Mouse (Mus musculus): ENCODE measurements around the gene 1700015F17Rik. TPM values are rescaled to one million over a fixed set of nuclear protein-coding genes. Genes with fewer than 3 reads are reported as not detected.

Gene 1700015F17Rik
- polyA plus RNA-seq, 1 experiment from 2014 or later = not detected

DNA sequence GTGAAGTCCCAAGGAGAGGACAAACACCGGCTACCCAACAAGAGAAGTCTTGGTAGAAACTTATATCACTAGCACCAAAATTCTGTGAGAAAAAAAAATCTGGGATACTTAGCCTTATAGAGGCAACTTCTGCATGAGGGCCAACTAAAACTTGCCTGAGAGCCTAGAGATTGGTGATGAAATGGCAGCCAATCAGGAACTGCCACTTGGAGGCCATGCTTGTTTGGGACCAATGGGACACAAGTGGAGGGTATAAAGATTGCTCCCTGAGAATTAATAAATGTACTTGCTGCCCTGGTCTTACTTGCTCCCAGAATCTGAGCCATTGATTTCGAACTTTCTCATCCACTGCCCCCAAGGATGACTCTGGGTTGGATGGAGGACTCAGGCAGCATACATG, 57.5 kb downstream of the 1700015F17Rik start:
- no peak overlapping the region for H3K27ac ChIP-seq
- H3K4me2 ChIP-seq (replicated peaks) = no peak overlapping the region
- H3K9ac ChIP-seq = no peak overlapping the region
- no peak overlapping the region for H3K4me3 ChIP-seq
- no peaks in the 10 kb centered on the region for H3K36me3 ChIP-seq
- WGBS = 87% methylated on average over 2 of the region's 2 CpGs
- no peaks in the 10 kb centered on the region for H3K27me3 ChIP-seq
- no peaks in the 10 kb centered on the region for H3K4me1 ChIP-seq
- H3K9me3 ChIP-seq = no peaks in the 10 kb centered on the region
- ATAC-seq (ENCODE audit: insufficient number of reproducible peaks, insufficient read depth, low FRiP score, low TSS enrichment) = no peak

DNA sequence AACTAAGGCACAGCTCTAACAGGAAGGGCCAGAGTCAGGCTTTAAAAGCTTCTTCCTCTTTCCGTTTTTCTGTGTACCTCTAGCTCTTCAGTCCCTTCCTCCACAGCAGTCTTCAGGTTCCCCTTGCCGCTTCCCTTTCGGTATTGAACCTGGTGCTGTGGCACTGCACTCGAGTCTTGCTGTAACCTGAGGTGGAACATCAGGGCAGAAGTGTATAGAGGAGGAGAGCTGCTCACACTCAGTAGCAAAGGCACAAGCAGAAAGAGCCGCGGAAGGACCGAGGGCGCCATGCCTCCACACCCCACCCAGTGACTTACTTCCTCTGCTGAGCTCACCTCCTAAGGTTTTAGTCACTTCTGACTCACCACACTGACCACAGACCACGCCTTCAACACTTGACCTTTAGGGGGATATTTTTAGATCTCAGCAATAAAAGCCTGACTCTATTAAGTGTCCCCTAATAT, 58.9 kb downstream of the 1700015F17Rik start, which contains the start of gene Cdk14:
TSS of gene Cdk14 (minus strand) at position 321 of the 464 bp plus-strand sequence.
- no peak for ATAC-seq (ENCODE audit: insufficient number of reproducible peaks, insufficient read depth, low FRiP score, low TSS enrichment)
- Histone ChIP-seq H3K27me3 (no peaks in the 10 kb centered on the region), H3K36me3 (no peaks in the 10 kb centered on the region), H3K4me1 (no peaks in the 10 kb centered on the region), H3K27ac (no peak within 1 kb of the TSS), H3K9me3 (no peaks in the 10 kb centered on the region), H3K4me2 (replicated peaks) (no peak within 1 kb of the TSS), H3K4me3 (no peak within 1 kb of the TSS), H3K9ac (no peak within 1 kb of the TSS)
- WGBS = 82% methylated on average over 9 of the region's 9 CpGs

DNA sequence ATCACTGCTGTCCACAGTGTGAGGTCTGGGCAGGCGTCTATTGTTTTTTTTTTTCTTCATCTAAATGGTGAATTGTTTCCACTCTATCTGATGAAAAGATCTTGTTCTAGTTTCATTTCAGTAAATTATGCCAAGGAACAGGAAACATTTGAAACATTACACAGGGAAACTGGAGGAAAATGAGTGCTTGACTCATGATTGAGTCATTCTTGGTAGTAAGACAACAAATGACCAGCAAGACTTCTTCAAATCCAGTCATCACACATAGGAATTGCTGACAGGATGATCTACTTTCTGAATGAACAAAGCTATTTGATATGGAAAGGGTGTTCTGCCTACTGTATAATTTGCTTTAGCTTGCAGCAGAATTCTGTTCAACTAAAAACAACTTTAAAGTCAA, 59.7 kb downstream of the 1700015F17Rik start:
- ATAC-seq (ENCODE audit: insufficient number of reproducible peaks, insufficient read depth, low FRiP score, low TSS enrichment) = no peak
- Histone ChIP-seq H3K4me3 (no peak overlapping the region), H3K27ac (no peak overlapping the region), H3K4me2 (replicated peaks) (no peak overlapping the region), H3K9ac (no peak overlapping the region), H3K9me3 (no peaks in the 10 kb centered on the region), H3K36me3 (no peaks in the 10 kb centered on the region), H3K27me3 (no peaks in the 10 kb centered on the region), H3K4me1 (no peaks in the 10 kb centered on the region)
- WGBS = 68% methylated on average over 1 of the region's 1 CpGs

DNA sequence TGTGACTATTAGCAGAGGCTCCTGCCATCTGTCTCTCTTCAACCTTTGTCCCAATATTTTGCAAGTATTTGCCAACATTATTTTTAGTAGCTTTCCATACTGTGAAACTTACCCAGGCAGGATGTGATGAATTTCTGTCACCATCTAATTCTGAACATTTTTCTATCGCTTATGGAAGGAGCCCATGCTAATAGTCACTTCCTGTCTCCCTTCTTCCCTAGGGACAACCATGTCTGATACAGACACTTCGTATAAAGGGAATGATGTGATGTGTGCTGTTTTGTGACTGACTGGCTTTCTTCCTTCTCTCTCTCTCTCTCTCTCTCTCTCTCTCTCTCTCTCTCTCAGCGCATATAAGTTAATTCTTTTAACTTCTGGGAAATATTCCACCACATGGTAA, 64.1 kb downstream of the 1700015F17Rik start:
- no peaks in the 10 kb centered on the region for H3K9me3 ChIP-seq
- no peak overlapping the region for H3K9ac ChIP-seq
- whole genome bisulfite sequencing = 75% methylated on average over 3 of the region's 3 CpGs
- no peaks in the 10 kb centered on the region for H3K4me1 ChIP-seq
- no peak overlapping the region for H3K27ac ChIP-seq
- H3K4me3 ChIP-seq = no peak overlapping the region
- no peak overlapping the region for H3K4me2 ChIP-seq (replicated peaks)
- no peak for ATAC-seq (ENCODE audit: insufficient number of reproducible peaks, insufficient read depth, low FRiP score, low TSS enrichment)
- H3K36me3 ChIP-seq = no peaks in the 10 kb centered on the region
- H3K27me3 ChIP-seq = no peaks in the 10 kb centered on the region

DNA sequence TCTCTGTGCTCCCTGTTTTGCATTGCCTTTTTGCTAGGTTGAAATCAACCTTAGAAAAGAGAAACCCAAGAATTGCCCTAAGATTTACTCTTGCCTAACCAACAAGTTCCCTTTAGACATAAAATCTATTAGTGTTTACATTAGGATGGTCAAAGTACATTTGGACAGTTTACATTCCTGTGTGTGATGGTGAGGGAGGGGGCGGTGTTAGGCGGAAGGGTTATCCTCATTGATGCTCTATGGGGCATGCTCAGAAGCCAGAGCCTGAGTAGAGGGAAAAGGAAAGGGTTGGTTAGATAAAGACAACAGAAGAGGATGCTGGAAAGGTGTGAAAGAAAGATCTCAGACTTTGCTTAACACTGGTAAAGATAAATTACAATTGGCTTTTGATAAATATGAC, 67.1 kb downstream of the 1700015F17Rik start:
- no peak for ATAC-seq (ENCODE audit: insufficient number of reproducible peaks, insufficient read depth, low FRiP score, low TSS enrichment)
- WGBS = 91% methylated on average over 2 of the region's 2 CpGs
- no peaks in the 10 kb centered on the region for H3K27me3 ChIP-seq

DNA sequence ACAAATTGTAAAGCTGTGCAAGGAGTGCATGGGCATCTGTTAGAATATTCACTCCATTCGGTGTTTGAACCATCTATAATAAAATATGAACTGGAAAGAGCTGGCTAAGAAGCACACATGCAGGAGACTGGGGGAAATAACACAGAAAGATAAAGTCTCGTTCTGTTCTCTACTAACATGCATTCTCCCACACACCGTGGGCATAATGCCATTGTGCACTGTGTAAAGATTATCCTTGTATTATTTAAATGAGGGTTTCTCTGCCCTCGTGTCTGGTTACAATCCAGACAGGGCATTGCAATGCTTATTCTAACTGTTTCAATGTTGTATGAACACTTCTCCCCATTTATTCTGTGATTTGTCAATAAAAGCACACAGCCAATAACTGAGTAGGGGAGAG, 77.0 kb downstream of the 1700015F17Rik start:
- Histone ChIP-seq H3K27ac (no peak overlapping the region), H3K27me3 (no peaks in the 10 kb centered on the region), H3K4me1 (no peaks in the 10 kb centered on the region), H3K4me3 (no peak overlapping the region), H3K36me3 (no peaks in the 10 kb centered on the region), H3K9ac (no peak overlapping the region), H3K9me3 (no peaks in the 10 kb centered on the region), H3K4me2 (replicated peaks) (no peak overlapping the region)
- 76% methylated on average over 4 of the region's 4 CpGs for WGBS
- no peak for ATAC-seq (ENCODE audit: insufficient number of reproducible peaks, insufficient read depth, low FRiP score, low TSS enrichment)

More for the DNA sequence above, 67.1 kb downstream of the 1700015F17Rik start:
- H3K4me2 ChIP-seq (replicated peaks) = no peak overlapping the region
- no peak overlapping the region for H3K9ac ChIP-seq
- H3K4me3 ChIP-seq = no peak overlapping the region
- no peaks in the 10 kb centered on the region for H3K4me1 ChIP-seq
- no peaks in the 10 kb centered on the region for H3K9me3 ChIP-seq
- no peak overlapping the region for H3K27ac ChIP-seq
- no peaks in the 10 kb centered on the region for H3K36me3 ChIP-seq

DNA sequence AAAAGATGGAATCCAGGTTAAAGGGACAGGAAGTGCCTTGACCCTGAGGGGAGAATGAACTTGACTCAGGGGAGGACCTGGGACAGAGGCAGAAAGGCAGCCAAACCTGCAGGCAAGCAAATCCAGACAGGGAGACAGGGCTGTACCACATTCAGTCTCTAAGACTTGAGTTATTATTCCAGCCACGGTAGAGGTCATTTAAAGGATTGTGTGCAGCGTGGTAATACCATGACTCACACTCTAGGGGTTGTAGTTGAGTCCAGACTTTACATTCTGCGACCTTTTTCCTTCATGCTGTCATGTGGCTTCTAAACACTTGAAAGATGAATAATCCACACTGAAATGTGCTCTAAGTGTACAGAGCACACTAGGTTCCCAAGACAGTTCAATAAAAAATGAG, 86.2 kb downstream of the 1700015F17Rik start:
- H3K27ac ChIP-seq = no peak overlapping the region
- no peak for ATAC-seq (ENCODE audit: insufficient number of reproducible peaks, insufficient read depth, low FRiP score, low TSS enrichment)
- no peaks in the 10 kb centered on the region for H3K27me3 ChIP-seq
- 52% methylated on average over 3 of the region's 3 CpGs for WGBS
- H3K4me2 ChIP-seq (replicated peaks) = no peak overlapping the region
- no peaks in the 10 kb centered on the region for H3K4me1 ChIP-seq
- no peak overlapping the region for H3K9ac ChIP-seq
- H3K4me3 ChIP-seq = no peak overlapping the region
- no peaks in the 10 kb centered on the region for H3K9me3 ChIP-seq
- no peaks in the 10 kb centered on the region for H3K36me3 ChIP-seq

Other genes with a start within 250 kb of the 1700015F17Rik start
- gene Cdk14, start 58.8 kb downstream of the 1700015F17Rik start, polyA plus RNA-seq (2016; fragmentation: Nextera tagmentation; extraction: Ambion mirVana) = 36.1 and 37.9 TPM in 2 replicates
- gene Cldn12, start 35.8 kb upstream of the 1700015F17Rik start, polyA plus RNA-seq (2016; fragmentation: Nextera tagmentation; extraction: Ambion mirVana) = 27.0 and 30.0 TPM in 2 replicates
- 31.9 and 33.2 TPM in 2 replicates for gene Gtpbp10, start 80.4 kb upstream of the 1700015F17Rik start, polyA plus RNA-seq (2016; fragmentation: Nextera tagmentation; extraction: Ambion mirVana)
- 4.1 and 5.6 TPM in 2 replicates for gene Gm8773, start 94.7 kb upstream of the 1700015F17Rik start, polyA plus RNA-seq (2016; fragmentation: Nextera tagmentation; extraction: Ambion mirVana)
- 3.0 and 3.7 TPM in 2 replicates for gene Cfap69, start 185.1 kb upstream of the 1700015F17Rik start, polyA plus RNA-seq (2016; fragmentation: Nextera tagmentation; extraction: Ambion mirVana)
- gene Steap2, start 215.4 kb upstream of the 1700015F17Rik start, polyA plus RNA-seq (2016; fragmentation: Nextera tagmentation; extraction: Ambion mirVana) = 7.3 and 7.7 TPM in 2 replicates